Mouse (Mus musculus): Measurements from ENCODE around the gene Ndufa12.

Gene Ndufa12

DNA sequence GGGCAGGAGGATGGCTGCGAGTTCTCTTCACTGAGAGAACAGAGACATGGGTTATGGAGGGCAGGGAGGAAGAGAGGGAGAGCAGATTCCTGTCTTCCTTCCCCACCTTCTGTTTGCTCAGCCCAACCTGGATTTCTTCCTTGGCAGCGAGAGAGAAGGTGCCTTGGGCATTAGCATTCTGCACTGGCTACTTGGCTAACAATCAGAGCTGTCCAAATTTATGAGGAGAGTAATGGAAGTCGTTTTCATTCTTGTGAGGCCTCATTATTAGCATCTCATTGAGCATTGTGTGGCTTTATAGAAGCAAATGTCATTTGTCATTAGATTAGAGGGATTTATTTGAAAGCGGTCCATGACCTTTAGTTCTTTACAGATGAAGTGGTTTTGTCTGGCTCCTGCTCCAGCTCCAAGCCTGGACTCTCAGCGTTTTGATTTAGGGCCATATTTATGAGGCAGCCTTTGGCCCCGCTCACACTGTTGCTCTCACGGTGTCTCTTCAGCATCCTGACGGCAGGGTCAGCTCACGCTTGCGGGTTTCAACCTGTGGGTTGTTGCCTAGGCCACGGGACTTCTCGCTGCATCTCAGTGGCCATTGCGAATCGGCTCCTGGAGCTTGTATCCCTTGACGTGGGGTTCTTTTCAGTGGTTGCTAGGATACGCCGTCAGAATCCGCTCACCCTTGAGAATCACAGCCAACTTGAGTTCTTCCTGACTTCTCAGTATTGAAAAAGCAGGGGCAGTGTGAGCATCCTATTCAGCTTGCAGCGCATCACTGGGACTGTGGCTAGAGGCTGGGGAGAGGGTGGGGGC is 31.9 kb downstream of the Ndufa12 start:
- DNase-seq (ENCODE audit: low spot score): peak; percentile 11

DNA sequence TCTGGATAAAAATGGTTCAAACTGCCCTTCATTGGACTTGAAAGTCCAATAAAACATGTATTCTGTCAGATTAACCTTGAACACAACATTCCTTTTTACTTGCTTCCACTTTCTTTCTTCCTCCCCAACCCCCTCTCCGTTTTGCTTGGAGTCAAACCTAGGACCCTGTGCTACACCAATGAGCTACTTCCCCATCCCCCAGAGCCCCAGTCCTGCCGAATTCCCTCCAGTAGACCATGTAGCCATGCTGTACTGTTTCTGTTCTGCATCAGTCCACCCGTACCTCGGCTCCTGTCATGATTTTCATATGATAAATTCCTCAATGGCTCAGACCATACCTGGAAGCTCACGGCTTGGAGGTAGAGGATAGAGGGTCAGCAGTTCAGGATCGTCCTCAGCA is 32.5 kb downstream of the Ndufa12 start:
- no peak for DNase-seq (ENCODE audit: low spot score)

DNA sequence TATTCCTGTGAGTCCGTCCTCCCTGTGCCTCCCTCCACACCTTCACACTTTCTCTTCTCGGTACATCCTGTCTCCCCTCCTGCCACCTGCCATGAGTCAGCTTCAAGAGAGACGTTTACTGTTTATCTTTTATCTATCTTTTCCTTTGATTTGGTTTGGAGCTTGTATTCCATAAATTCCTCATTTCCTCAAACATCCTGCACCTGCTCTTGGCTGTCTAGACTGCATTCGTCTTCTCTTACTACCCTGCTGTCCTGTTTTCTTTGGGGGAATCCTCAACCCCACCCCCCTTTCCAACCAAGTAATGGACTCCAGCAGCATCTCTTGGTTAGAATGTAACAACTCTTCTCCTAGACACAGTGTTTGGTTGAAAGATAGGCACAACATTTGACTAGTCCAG is 36.7 kb downstream of the Ndufa12 start:
- peak; percentile 49 for DNase-seq (ENCODE audit: low spot score)

DNA sequence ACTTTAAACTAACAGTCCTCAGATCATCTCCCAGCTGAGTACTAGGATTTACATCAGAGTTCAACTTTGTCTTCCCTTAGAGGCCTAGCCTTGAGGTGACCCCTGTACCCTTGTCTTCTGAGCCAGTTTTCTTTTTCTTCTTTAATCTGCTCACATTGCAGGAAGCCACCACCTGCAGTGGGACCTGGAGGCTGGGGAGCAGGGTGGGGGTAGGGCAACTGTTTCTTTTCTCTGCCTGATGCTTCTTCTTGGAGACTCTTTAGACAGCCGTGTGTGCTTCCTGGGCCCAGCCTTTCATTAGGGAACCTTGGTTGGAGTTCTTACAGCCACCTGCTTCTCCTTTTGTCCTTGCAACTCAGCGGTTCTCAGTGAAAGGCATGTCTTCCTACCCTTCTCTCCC is 42.8 kb downstream of the Ndufa12 start:
- DNase-seq (ENCODE audit: low spot score): no peak

- DNase-seq (ENCODE audit: low spot score): no peak
These were observed 49.3 kb downstream of the Ndufa12 start for GRCm38 (mm10) chr10:94247748-94248349.

DNA sequence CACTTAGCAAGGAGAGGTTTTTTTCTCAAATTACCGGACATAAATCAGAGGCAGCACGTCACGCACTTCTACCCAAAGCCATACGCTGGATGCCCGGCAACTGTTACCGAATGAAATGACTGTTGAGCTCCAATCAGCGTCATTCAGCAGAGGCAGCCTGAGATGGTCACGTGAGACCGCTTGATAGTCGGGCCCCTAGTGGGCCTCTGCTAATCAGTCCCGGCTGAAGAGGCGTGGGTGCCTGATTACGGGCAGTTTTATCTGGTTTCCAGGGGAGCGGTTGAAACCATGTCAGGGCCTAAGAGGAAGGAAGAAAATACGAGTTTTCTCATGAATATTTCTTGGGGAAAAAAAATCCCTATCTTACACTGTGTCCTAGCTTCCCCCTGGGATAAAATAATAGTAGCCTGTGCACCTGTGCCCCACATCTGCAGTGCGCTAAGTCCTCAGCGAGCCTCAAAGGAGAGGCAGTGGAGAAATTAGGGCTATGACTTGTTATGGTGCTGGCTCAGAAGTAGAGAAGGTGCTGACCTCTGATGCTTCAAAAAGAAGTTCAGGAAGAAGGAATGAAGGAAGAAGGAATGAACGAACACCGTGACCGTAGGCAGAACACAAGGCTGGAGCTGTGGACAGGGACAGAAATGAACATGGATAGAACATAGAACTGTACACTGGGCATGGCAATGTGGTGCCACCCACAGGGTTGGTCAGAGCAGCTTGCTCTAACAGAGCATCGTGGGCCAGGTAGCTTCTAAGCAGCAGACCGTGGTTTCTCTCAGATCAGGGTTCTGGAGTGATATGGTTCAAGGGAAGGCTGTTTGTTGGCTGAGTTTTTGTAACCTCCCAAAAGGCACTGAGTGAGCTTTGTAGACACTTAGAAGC is 51.3 kb downstream of the Ndufa12 start:
- DNase-seq (ENCODE audit: low spot score): no peak

DNA sequence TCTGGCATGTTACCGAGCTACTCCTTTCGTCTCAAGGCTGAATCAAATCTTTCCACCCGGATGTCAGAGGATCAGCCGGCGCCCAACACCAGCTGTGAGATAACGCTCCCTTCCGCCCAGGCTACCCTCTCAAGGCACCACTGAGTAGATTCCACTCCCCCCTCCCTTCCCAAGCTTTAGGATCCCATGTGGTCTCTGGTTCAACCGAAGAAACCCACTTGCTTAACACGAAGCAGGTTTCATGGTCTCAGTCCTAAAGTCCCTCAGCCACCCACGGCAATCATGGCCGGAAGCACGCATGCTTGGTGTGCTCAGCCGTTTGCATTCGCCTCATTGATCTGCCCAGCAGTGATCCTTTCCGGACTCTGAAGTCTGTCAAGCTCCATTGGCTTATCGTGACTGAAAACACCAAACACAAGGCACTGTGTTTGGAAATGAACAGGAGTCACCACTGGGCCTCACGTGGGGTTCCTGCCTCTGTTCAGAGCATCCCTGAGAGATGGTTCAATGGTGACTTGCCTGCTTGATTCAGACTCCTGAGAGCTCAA is 54.8 kb downstream of the Ndufa12 start:
- DNase-seq (ENCODE audit: low spot score): no peak

DNA sequence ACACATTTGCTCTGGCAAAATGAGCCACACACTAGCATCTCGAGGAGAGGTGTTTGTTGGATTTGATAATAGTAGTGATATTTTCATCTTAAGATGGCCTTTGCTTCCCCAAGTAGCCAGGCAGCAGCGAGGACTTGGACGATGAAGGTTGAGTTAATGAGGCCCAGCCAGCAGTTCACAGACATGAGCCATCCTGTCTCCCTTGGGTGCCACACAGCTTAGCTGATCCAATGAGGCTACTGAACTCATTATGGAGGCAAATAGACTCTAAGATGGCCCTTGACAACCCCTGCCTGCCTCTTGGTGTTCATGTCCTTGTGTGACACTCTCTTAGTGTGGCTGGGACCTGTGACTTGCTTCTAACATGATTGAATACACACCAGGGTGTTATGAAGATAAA is 56.2 kb downstream of the Ndufa12 start:
- DNase-seq (ENCODE audit: low spot score): no peak

GRCm38 (mm10) chr10:94255744-94256143 is 57.2 kb downstream of the Ndufa12 start:
- no peak for DNase-seq (ENCODE audit: low spot score)

DNA sequence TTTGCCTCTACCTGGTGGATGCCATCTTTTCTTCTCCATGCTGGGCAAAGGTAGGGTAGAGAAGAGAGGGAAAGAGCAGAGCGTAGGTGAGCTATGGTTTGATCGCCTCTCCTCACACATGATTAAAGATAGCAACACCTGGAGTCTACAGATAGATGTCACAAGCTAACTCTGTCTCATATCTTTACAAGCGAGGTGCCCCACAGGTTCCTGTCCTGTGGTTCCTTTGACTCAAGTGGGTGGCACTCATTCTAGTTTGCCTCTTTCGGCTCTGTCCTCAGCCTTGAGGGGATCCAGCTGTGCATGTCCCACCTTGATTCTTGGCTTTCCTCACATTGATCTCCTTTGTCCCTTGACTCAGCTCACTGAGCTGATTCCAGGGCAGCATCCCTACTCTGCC is 58.0 kb downstream of the Ndufa12 start:
- no peak for DNase-seq (ENCODE audit: low spot score)

GRCm38 (mm10) chr10:94260544-94260943 is 62.0 kb downstream of the Ndufa12 start:
- DNase-seq (ENCODE audit: low spot score): no peak

DNA sequence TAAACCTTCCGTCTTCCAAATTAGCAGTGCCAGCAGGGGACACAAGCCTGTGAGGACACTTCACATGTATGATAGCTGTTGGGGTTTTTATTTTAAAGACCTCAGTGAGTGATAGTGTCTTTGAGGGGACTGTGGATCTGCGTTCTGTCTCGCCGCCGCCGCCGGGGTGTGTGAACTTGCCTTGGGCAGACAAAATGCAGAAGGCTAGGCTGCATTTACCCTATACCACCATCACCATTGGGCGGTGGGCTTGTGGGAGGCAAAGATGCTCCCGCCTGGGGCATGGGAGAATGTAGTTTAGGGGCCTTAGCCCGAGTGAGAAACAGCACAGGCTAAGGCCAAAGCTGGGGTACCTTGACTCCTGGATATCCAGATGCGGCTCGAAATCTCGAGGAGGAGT is 64.1 kb downstream of the Ndufa12 start:
- DNase-seq (ENCODE audit: low spot score): no peak

DNA sequence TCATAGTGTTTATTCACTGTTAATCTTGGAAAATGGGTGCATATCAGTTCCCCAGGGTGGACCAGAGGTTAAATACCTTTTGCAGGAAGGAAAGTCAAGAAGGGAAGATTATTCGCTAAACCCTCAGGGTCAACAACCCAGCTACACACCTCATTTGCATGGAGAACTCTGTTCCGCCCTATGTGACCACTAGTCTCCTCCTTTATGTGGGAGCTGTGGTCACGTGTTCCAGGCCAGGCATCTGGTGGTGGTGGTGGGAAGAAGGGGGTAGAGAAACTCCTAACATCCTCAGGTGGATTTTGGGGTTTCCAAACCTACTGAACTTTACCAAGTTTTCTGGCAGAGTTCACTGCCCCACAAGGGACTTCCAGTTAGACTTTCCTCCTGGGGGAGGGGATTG is 64.7 kb downstream of the Ndufa12 start:
- DNase-seq (ENCODE audit: low spot score): no peak

DNA sequence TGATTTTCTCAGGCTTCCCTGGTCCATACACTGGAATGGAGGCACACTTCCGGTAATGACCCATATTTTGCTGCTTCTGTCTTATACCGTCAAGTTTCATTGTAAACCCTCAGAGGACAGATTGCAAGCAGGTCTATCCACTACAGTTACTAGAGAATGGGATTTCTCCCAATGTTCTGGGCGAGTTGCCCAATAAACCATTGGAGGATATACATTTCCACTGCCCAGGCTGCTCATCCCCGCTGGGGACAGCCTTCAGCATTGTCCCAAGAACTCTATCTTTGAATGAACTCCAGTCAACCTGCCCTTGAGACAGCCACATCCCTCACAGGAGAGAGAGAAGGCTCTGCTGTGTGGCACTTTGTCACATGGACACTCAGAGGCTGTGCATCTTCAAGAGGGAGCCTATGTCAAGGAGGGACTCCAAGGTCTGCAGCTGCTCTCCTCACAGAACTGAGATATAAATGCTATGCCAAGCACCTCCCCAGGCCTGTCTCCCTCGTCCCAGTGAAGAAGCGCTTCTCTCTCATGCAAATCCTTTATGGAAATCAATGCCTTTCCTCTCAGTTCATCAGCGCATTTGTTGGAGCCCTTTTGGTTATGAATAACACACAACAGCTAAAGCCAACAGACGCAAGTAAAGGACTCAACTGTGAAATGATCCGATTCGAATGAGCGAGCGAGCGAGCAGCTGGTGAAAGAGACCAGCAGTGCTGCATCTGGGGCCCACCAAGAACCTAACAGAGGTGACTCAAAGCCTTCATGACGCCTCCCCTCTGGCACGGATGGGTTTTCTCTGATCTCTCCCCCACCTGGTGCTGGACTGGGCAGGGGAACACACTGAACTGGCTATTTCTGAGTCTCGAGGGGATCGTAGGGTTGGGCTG is 67.4 kb downstream of the Ndufa12 start:
- no peak for DNase-seq (ENCODE audit: low spot score)
